ENCODE assay signal across 10 mouse cellular contexts in the genomic region with DNA sequence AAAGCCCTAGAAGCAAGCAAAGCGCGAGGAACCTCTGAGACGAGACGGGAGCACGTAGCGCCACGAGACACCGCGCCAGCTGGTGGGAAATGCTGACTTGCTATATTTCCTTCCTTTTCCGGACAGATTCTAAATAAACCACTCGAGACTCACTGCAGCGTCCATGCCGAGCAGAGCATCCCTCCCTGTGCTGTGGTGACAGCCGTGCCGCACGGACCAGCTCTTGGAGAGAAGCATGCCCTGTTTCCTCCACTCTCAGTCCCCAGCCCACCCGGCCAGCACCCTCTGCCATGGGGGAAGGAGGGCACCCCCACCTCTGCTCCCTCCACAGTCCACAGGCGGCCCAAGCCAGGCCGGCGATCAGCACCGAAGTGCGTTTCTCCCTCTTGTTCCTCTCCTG. TPM values are rescaled to one million over a fixed set of nuclear protein-coding genes. Genes with fewer than 3 reads are reported as not detected.
A peak's percentile ranks its signal among the peaks of the same experiment; 100 is the strongest.
DNase-seq lines count a peak whose midpoint lies in the region; ATAC-seq and TF ChIP-seq lines count a peak whose summit lies in the region.
"Had no signal": no experiment of that assay in that cellular context is flagged by ENCODE, and none has a peak within 500 bp of the region (broad histone marks: within the 10 kb centered on the region; RNA-seq: fewer than 3 reads in every experiment).

No protein-coding gene starts in this region.

- H3K4me2 ChIP-seq in kidney, embryonic 15.5 days: 0 out of 2 replicates have a peak overlapping the region, but pooled peaks have one; percentile 10
- 0 out of 2 replicates have a peak overlapping the region, but pooled peaks have one; percentile 23 for H3K4me2 ChIP-seq in stomach, postnatal 0 days (replicated peaks; ENCODE audit: low read depth)
- H3K4me2 ChIP-seq: hindbrain, embryonic 15.5 days had no signal

- ATAC-seq in kidney, embryonic 15.5 days (replicated peaks; ENCODE audit: low FRiP score): no peak
- 0 out of 2 replicates have a peak, but pooled peaks have one; percentile 38 for ATAC-seq in stomach, postnatal 0 days (ENCODE audit: low FRiP score, low TSS enrichment)
- ATAC-seq in megakaryocyte-erythroid progenitor cell, adult 5-6 weeks (replicated peaks; ENCODE audit: low FRiP score, low TSS enrichment, poor library complexity, severe bottlenecking): no peak

- no peak overlapping the region for H3K9ac ChIP-seq in kidney, embryonic 15.5 days
- H3K9ac ChIP-seq in stomach, postnatal 0 days (ENCODE audit: low read length): no peak overlapping the region
- H3K9ac ChIP-seq: hindbrain, embryonic 15.5 days had no signal

- H3K4me3 ChIP-seq in kidney, embryonic 15.5 days (replicated peaks): no peak overlapping the region
- H3K4me3 ChIP-seq in kidney, adult 2 months (ENCODE audit: insufficient read depth, low read depth, low read length): no peak overlapping the region
- peak overlapping the region; percentile 32 for H3K4me3 ChIP-seq in testis, adult 2 months (ENCODE audit: control insufficient read depth, low read depth, low read length)
- 0 out of 2 replicates have a peak overlapping the region, but pooled peaks have one; percentile 8 for H3K4me3 ChIP-seq in stomach, postnatal 0 days (ENCODE audit: low read depth, low read length)
- H3K4me3 ChIP-seq: hindbrain, embryonic 15.5 days; myocyte had no signal

- H3K27me3 ChIP-seq in kidney, embryonic 15.5 days: no peaks in the 10 kb centered on the region
- H3K27me3 ChIP-seq in kidney, adult 2 months (replicated peaks; ENCODE audit: control insufficient read depth, insufficient read depth, low read length): no peaks in the 10 kb centered on the region
- no peaks in the 10 kb centered on the region for H3K27me3 ChIP-seq in testis, adult 2 months (ENCODE audit: control insufficient read depth, insufficient read depth, low read length)
- no peaks in the 10 kb centered on the region for H3K27me3 ChIP-seq in stomach, postnatal 0 days (ENCODE audit: control insufficient read depth, insufficient read depth, low read length)
- H3K27me3 ChIP-seq: hindbrain, embryonic 15.5 days had no signal

- no peak overlapping the region for H3K27ac ChIP-seq in kidney, embryonic 15.5 days
- H3K27ac ChIP-seq in kidney, adult 2 months (ENCODE audit: insufficient read depth, low read depth, low read length): no peak overlapping the region
- peak overlapping the region; percentile 21; the same call in 1 of the 2 replicates for H3K27ac ChIP-seq in testis, adult 2 months (ENCODE audit: control insufficient read depth, insufficient read depth, low read depth, low read length)
- no peak overlapping the region for H3K27ac ChIP-seq in stomach, postnatal 0 days (replicated peaks)
- H3K27ac ChIP-seq: hindbrain, embryonic 15.5 days had no signal

- H3K36me3 ChIP-seq in kidney, embryonic 15.5 days: no peaks in the 10 kb centered on the region
- no peaks in the 10 kb centered on the region for H3K36me3 ChIP-seq in kidney, adult 2 months (ENCODE audit: control insufficient read depth, insufficient read depth, low read length)
- H3K36me3 ChIP-seq in testis, adult 2 months (ENCODE audit: control insufficient read depth, insufficient read depth, low read length): no peaks in the 10 kb centered on the region
- H3K36me3 ChIP-seq in stomach, postnatal 0 days (ENCODE audit: control insufficient read depth, insufficient read depth, low read length): no peaks in the 10 kb centered on the region
- H3K36me3 ChIP-seq: hindbrain, embryonic 15.5 days had no signal

- 79% methylated on average over 22 of the region's 22 CpGs for WGBS in kidney, embryonic 15.5 days
- 75% methylated on average over 22 of the region's 22 CpGs for WGBS in kidney, adult 2 months
- WGBS in stomach, postnatal 0 days: 53% methylated on average over 22 of the region's 22 CpGs

- TF ChIP-seq CTCF in kidney, adult 2 months (conservative IDR thresholded peaks at IDR 0.05; ENCODE audit: insufficient read depth, insufficient read length, low read depth, low read length): no peak
- no peak for TF ChIP-seq CTCF in testis, adult 2 months (IDR thresholded peaks at IDR 0.05; ENCODE audit: control insufficient read depth, insufficient read depth, insufficient replicate concordance, low read depth, low read length)
- TF ChIP-seq CTCF in stomach, postnatal 0 days (IDR thresholded peaks at IDR 0.05; ENCODE audit: low read depth): no peak

- TF ChIP-seq EP300 in stomach, postnatal 0 days (optimal IDR thresholded peaks at IDR 0.05): no peak

- DNase-seq in cerebellum, postnatal 25 days: peak; percentile 31 to 53
- no peak for DNase-seq in cerebellum, adult 9-10 months
- no peak for DNase-seq in kidney, adult 2 months
- no peak for DNase-seq in testis, postnatal 14 days (ENCODE audit: low spot score)
- no peak for DNase-seq in stomach, postnatal 0 days (ENCODE audit: low spot score)

- peaks cover 9% of the 10 kb centered on the region; the same call in 1 of the 2 replicates for H3K4me1 ChIP-seq in kidney, embryonic 15.5 days
- no peaks in the 10 kb centered on the region for H3K4me1 ChIP-seq in kidney, adult 2 months (ENCODE audit: control insufficient read depth, insufficient read depth, low read length)
- peaks cover 6% of the 10 kb centered on the region for H3K4me1 ChIP-seq in testis, adult 2 months (ENCODE audit: control insufficient read depth, insufficient read depth, low read length)
- no peaks in the 10 kb centered on the region for H3K4me1 ChIP-seq in stomach, postnatal 0 days (replicated peaks; ENCODE audit: control insufficient read depth, insufficient read depth)

- H3K9me3 ChIP-seq in kidney, embryonic 15.5 days (replicated peaks): no peaks in the 10 kb centered on the region
- H3K9me3 ChIP-seq in stomach, postnatal 0 days (ENCODE audit: control insufficient read depth, low read length): no peaks in the 10 kb centered on the region
- H3K9me3 ChIP-seq: hindbrain, embryonic 15.5 days had no signal

- no peak for TF ChIP-seq POLR2A in kidney, adult 2 months (IDR thresholded peaks at IDR 0.05; ENCODE audit: low read depth, low read length)
- no peak for TF ChIP-seq POLR2A in testis, adult 2 months (IDR thresholded peaks at IDR 0.05; ENCODE audit: control insufficient read depth, low read depth, low read length)

RNA-seq across cellular contexts. Expression of gene Sptb, which starts 33.9 kb away (rescaled TPM):
- 1.1 and 2.1 TPM in 2 replicates for polyA plus RNA-seq in kidney, embryonic 15.5 days (2015; fragmentation: Nextera tagmentation; extraction: Ambion mirVana)
- 1.6 and 1.9 TPM in 2 replicates for polyA plus RNA-seq in kidney, adult 2 months (2012; rRNA removed)
- polyA plus RNA-seq in testis, adult 2 months (2012; rRNA removed): 3.9 and 4.0 TPM in 2 replicates
- polyA plus RNA-seq in stomach, postnatal 0 days (2015; fragmentation: Nextera tagmentation; extraction: Ambion mirVana): 0.29 and 0.30 TPM in 2 replicates
- 40.8 and 44.0 TPM in 2 replicates for total RNA-seq in megakaryocyte-erythroid progenitor cell, adult 5-6 weeks (2014; fragmentation: Nextera tagmentation)
- total RNA-seq in megakaryocyte-erythroid progenitor cell, adult 5-6 weeks (2017): 25.2 and 45.2 TPM in 2 replicates

Comparison
In these comparisons a context has a peak if more than half of its experiments do, and no peak if none do; other contexts are left out.
1. DNase-seq: peak in cerebellum, postnatal 25 days (2 of 2); none in cerebellum, adult 9-10 months (single experiment), kidney, adult 2 months (single experiment), testis, postnatal 14 days (single experiment) and stomach, postnatal 0 days (single experiment).
2. H3K4me3 ChIP-seq: peak in testis, adult 2 months (single experiment) and stomach, postnatal 0 days (single experiment); none in kidney, embryonic 15.5 days (single experiment) and kidney, adult 2 months (single experiment).